Comparison of ENCODE assay signal across 22 mouse cellular contexts in genomic region chr13:118775148-118775547, GRCm38 (mm10).
"Had no signal": no experiment of that assay in that cellular context is flagged by ENCODE, and none has a peak within 500 bp of the region (broad histone marks: within the 10 kb centered on the region; RNA-seq: fewer than 3 reads in every experiment).

No protein-coding gene starts in this region.

- H3K4me2 ChIP-seq: kidney, embryonic 15.5 days; liver, embryonic 11.5 days; liver, embryonic 15.5 days; lung, embryonic 15.5 days; midbrain, embryonic 12.5 days; midbrain, embryonic 15.5 days; neural tube, embryonic 12.5 days; neural tube, embryonic 15.5 days had no signal

- H3K27me3 ChIP-seq: kidney, embryonic 15.5 days; liver, embryonic 15.5 days; lung, embryonic 15.5 days; midbrain, embryonic 12.5 days; midbrain, embryonic 15.5 days; neural tube, embryonic 12.5 days; neural tube, embryonic 15.5 days had no signal

- H3K27ac ChIP-seq: kidney, embryonic 15.5 days; left cerebral cortex, adult 2 months; liver, embryonic 15.5 days; lung, embryonic 15.5 days; midbrain, embryonic 12.5 days; midbrain, embryonic 15.5 days; neural tube, embryonic 12.5 days; neural tube, embryonic 15.5 days had no signal

- H3K4me3 ChIP-seq: kidney, embryonic 15.5 days; left cerebral cortex, adult 2 months; liver, embryonic 15.5 days; lung, embryonic 15.5 days; midbrain, embryonic 12.5 days; midbrain, embryonic 15.5 days; neural tube, embryonic 12.5 days; neural tube, embryonic 15.5 days had no signal

- DNase-seq: kidney, adult 8-10 months; kidney, postnatal 10 days; kidney, postnatal 36 days; layer of hippocampus, postnatal 36 days; lung, adult 18-20 months; lung, postnatal 10 days; lung, postnatal 36 days; right cerebral cortex, adult 18-20 months; right cerebral cortex, postnatal 14 days; right cerebral cortex, postnatal 4 days; spleen, adult 18-20 months; thymus, adult 18-20 months; thymus, postnatal 36 days had no signal

- H3K9me3 ChIP-seq: kidney, embryonic 15.5 days; liver, embryonic 15.5 days; lung, embryonic 15.5 days; midbrain, embryonic 12.5 days; midbrain, embryonic 15.5 days; neural tube, embryonic 12.5 days; neural tube, embryonic 15.5 days had no signal

- H3K4me1 ChIP-seq: kidney, embryonic 15.5 days; liver, embryonic 15.5 days; lung, embryonic 15.5 days; midbrain, embryonic 12.5 days; midbrain, embryonic 15.5 days; neural tube, embryonic 12.5 days; neural tube, embryonic 15.5 days had no signal

- H3K9ac ChIP-seq: kidney, embryonic 15.5 days; liver, embryonic 15.5 days; lung, embryonic 15.5 days; midbrain, embryonic 12.5 days; midbrain, embryonic 15.5 days; neural tube, embryonic 12.5 days; neural tube, embryonic 15.5 days had no signal

- ATAC-seq: midbrain, embryonic 15.5 days had no signal

- H3K36me3 ChIP-seq: kidney, embryonic 15.5 days; liver, embryonic 15.5 days; lung, embryonic 15.5 days; midbrain, embryonic 12.5 days; midbrain, embryonic 15.5 days; neural tube, embryonic 12.5 days; neural tube, embryonic 15.5 days had no signal
